Mouse (Mus musculus): Measurements from ENCODE around the gene Grin2d.

Gene Grin2d

GRCm38 (mm10) chr7:45848447-45849027 is 29.6 kb downstream of the Grin2d start:
- no peaks in the 10 kb centered on the region for H3K36me3 ChIP-seq (ENCODE audit: control insufficient read depth, insufficient read depth, low read length, poor library complexity, severe bottlenecking)
- H3K27me3 ChIP-seq (ENCODE audit: control insufficient read depth, insufficient read depth, low read length, poor library complexity, severe bottlenecking), result no peaks in the 10 kb centered on the region
- DNase-seq (ENCODE audit: low read depth, low spot score), result no peak

GRCm38 (mm10) chr7:45842950-45843744 is 35.0 kb downstream of the Grin2d start:
- no peak for DNase-seq (ENCODE audit: low read depth, low spot score)
- H3K36me3 ChIP-seq (ENCODE audit: control insufficient read depth, insufficient read depth, low read length, poor library complexity, severe bottlenecking), result no peaks in the 10 kb centered on the region

GRCm38 (mm10) chr7:45833924-45834323 is 44.3 kb downstream of the Grin2d start:
- no peaks in the 10 kb centered on the region for H3K36me3 ChIP-seq (ENCODE audit: control insufficient read depth, insufficient read depth, low read length, poor library complexity, severe bottlenecking)
- no peak for DNase-seq (ENCODE audit: low read depth, low spot score)
- H3K27me3 ChIP-seq (ENCODE audit: control insufficient read depth, insufficient read depth, low read length, poor library complexity, severe bottlenecking), result no peaks in the 10 kb centered on the region

More at GRCm38 (mm10) chr7:45842950-45843744, 35.0 kb downstream of the Grin2d start:
- no peaks in the 10 kb centered on the region for H3K27me3 ChIP-seq (ENCODE audit: control insufficient read depth, insufficient read depth, low read length, poor library complexity, severe bottlenecking)

DNA sequence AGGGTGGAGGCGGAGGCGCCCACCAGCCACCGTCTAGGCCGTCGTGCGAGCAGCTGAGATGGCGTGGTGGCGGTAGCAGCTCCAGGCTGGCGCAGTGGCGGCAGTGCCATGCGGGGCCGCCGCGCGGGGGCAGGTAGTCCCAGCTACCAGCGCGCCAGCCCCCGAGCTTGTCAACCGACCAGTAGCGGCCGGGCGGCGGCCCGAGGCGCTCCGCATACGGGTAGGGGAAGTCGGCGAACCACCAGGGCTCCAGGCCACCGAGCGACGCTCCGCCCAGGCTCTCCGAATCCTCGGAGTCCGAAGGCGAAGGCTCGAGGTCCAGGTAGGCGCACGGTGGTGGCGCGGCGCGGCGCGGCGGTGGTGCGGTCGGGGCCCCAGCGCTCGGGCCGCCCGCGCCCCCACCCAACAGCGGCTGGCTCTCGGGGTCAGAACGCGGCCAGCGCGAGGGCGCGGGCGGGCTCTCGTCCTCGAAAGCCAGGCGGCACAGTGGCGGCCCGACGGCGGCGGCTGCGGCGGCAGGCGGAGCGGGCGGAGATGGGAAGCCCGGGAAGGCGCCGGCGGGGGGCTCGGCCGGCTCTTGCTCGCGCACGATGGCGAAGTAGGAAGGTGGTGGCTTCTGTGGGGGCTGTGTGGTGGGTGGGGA is 44.9 kb downstream of the Grin2d start:
- peak; percentile 37 for DNase-seq (ENCODE audit: low read depth, low spot score)
- Histone ChIP-seq H3K27me3 (ENCODE audit: control insufficient read depth, insufficient read depth, low read length, poor library complexity, severe bottlenecking) (no peaks in the 10 kb centered on the region), H3K36me3 (ENCODE audit: control insufficient read depth, insufficient read depth, low read length, poor library complexity, severe bottlenecking) (no peaks in the 10 kb centered on the region)

- H3K36me3 ChIP-seq (ENCODE audit: control insufficient read depth, insufficient read depth, low read length, poor library complexity, severe bottlenecking), result no peaks in the 10 kb centered on the region
- DNase-seq (ENCODE audit: low read depth, low spot score), result no peak
- no peaks in the 10 kb centered on the region for H3K27me3 ChIP-seq (ENCODE audit: control insufficient read depth, insufficient read depth, low read length, poor library complexity, severe bottlenecking)
Measured at GRCm38 (mm10) chr7:45832428-45832827, 45.8 kb downstream of the Grin2d start.

DNA sequence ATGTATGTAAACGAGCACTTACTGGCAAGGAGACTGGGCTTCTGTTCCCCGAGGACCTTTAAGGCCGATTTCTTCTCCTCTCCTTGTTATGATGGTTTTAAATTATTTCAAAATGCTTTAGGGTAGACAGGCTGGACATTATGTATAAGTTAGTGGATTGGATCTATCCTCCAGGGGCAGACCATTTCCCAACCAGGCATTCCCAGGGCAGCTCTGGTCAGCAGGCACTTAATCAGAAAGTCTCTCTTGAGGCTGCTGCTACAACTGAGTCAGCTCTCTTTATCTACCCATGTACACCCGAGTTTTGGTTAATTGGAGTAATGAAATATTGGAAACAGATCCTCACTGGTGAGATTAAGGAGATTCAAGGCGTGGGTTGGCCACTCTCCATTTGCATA is 47.1 kb downstream of the Grin2d start:
- Histone ChIP-seq H3K27me3 (ENCODE audit: control insufficient read depth, insufficient read depth, low read length, poor library complexity, severe bottlenecking) (no peaks in the 10 kb centered on the region), H3K36me3 (ENCODE audit: control insufficient read depth, insufficient read depth, low read length, poor library complexity, severe bottlenecking) (no peaks in the 10 kb centered on the region; the same call in 1 of the 2 replicates)
- DNase-seq (ENCODE audit: low read depth, low spot score), result no peak

DNA sequence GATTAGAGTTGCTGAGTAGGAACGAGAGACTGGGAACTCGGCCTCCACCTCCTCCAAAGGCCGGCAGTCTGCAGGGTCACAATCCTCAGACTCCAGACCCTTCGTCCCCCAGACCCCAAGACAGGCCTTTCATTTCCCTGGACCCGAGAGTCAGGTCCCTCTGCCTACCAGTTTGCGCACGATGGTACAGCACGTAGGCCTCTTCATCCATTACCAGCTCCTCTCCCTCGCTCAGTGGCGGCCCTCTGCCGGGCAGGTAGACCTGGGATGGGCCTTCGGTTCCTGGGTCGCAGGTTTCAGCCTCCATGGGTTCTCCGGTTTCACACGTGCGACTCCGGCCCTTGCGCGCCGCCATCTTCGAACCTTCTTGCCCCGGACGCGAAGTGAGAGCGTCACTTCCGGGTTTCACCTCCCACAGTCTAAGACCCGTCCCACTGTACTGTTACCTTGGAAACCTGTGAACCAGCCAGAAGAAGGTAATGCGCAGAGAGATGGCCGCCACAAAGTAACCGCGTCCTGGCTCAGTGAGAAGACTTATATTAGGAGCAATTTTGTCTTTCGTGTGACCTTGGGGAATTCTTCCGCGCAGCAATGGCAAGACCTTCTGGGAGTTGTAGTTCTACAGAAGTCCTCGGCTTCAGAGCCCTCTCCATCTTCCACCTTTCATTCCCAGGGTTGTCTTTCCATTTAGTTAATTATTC is 47.6 kb downstream of the Grin2d start, which contains the start of gene Grwd1:
Grwd1 (minus strand) TSS at position 518 of the 701 bp plus-strand sequence.
- DNase-seq (ENCODE audit: low read depth, low spot score), result peak; percentile 94

GRCm38 (mm10) chr7:45826631-45827030 is 51.5 kb downstream of the Grin2d start:
- Histone ChIP-seq H3K36me3 (ENCODE audit: control insufficient read depth, insufficient read depth, low read length, poor library complexity, severe bottlenecking) (peaks cover 4% of the 10 kb centered on the region), H3K27me3 (ENCODE audit: control insufficient read depth, insufficient read depth, low read length, poor library complexity, severe bottlenecking) (no peaks in the 10 kb centered on the region)
- DNase-seq (ENCODE audit: low read depth, low spot score), result no peak

More for the DNA sequence above, 47.6 kb downstream of the Grin2d start, which contains the start of gene Grwd1:
- no peaks in the 10 kb centered on the region; the same call in 1 of the 2 replicates for H3K36me3 ChIP-seq (ENCODE audit: control insufficient read depth, insufficient read depth, low read length, poor library complexity, severe bottlenecking)
- H3K27me3 ChIP-seq (ENCODE audit: control insufficient read depth, insufficient read depth, low read length, poor library complexity, severe bottlenecking), result no peaks in the 10 kb centered on the region

- H3K36me3 ChIP-seq (ENCODE audit: control insufficient read depth, insufficient read depth, low read length, poor library complexity, severe bottlenecking), result peaks cover 4% of the 10 kb centered on the region
- no peaks in the 10 kb centered on the region for H3K27me3 ChIP-seq (ENCODE audit: control insufficient read depth, insufficient read depth, low read length, poor library complexity, severe bottlenecking)
- no peak for DNase-seq (ENCODE audit: low read depth, low spot score)
Measured at GRCm38 (mm10) chr7:45824598-45824997, 53.6 kb downstream of the Grin2d start, which contains the start of gene Kcnj14. Gene Kcnj14, minus strand, starts transcription at chr7:45824782.

- Histone ChIP-seq H3K27me3 (ENCODE audit: control insufficient read depth, insufficient read depth, low read length, poor library complexity, severe bottlenecking) (no peaks in the 10 kb centered on the region), H3K36me3 (ENCODE audit: control insufficient read depth, insufficient read depth, low read length, poor library complexity, severe bottlenecking) (peaks cover 4% of the 10 kb centered on the region)
- no peak for DNase-seq (ENCODE audit: low read depth, low spot score)
Measured at GRCm38 (mm10) chr7:45820913-45821312, 57.3 kb downstream of the Grin2d start.

DNA sequence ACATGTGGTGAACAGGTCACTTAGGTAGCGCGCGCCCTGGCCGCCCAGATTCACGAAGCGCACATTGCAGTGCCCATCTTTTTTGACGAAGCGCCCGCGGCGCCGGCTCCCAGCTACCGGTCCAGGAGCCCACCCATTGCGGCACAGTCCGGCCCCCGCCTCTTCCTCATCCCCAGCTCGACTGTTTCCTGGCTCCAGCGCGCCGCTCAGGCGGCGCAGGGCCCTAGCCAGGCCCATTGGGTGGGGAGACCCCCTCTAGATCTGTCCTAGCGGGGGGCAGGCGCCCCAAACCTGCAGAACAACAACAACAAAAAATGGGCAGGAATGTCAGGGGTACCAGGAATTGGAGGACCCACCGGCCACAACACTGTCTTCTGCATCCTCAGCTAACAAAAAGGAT is 58.3 kb downstream of the Grin2d start:
- H3K36me3 ChIP-seq (ENCODE audit: control insufficient read depth, insufficient read depth, low read length, poor library complexity, severe bottlenecking), result no peaks in the 10 kb centered on the region; the same call in 1 of the 2 replicates
- DNase-seq (ENCODE audit: low read depth, low spot score), result no peak
- no peaks in the 10 kb centered on the region for H3K27me3 ChIP-seq (ENCODE audit: control insufficient read depth, insufficient read depth, low read length, poor library complexity, severe bottlenecking)

- H3K27me3 ChIP-seq (ENCODE audit: control insufficient read depth, insufficient read depth, low read length, poor library complexity, severe bottlenecking), result no peaks in the 10 kb centered on the region
- no peak for DNase-seq (ENCODE audit: low read depth, low spot score)
Measured at GRCm38 (mm10) chr7:45815984-45816351, 62.2 kb downstream of the Grin2d start.

GRCm38 (mm10) chr7:45815323-45815983 is 62.7 kb downstream of the Grin2d start:
- no peak for DNase-seq (ENCODE audit: low read depth, low spot score)
- no peaks in the 10 kb centered on the region for H3K27me3 ChIP-seq (ENCODE audit: control insufficient read depth, insufficient read depth, low read length, poor library complexity, severe bottlenecking)
- no peaks in the 10 kb centered on the region; the same call in 1 of the 2 replicates for H3K36me3 ChIP-seq (ENCODE audit: control insufficient read depth, insufficient read depth, low read length, poor library complexity, severe bottlenecking)

More at GRCm38 (mm10) chr7:45815984-45816351, 62.2 kb downstream of the Grin2d start:
- H3K36me3 ChIP-seq (ENCODE audit: control insufficient read depth, insufficient read depth, low read length, poor library complexity, severe bottlenecking), result no peaks in the 10 kb centered on the region; the same call in 1 of the 2 replicates

DNA sequence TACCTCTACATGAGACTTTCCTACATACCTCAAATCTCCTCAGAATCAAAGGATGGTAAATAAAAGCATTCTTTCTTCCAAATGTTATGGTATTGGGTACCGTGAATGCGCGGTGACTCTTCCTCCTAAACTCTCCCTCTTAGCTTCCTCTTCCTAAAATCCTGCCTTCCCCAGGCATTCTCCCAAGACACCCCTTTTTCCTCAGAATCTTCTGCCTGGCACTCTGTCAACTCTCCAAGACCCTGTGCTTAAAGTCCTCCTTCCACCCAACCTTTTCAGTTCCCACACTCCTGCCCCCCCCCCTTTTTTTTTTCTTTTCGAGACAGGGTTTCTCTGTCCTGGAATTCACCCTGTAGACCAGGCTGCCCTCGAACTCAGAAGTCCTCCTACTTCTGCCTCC is 63.3 kb downstream of the Grin2d start:
- no peaks in the 10 kb centered on the region for H3K27me3 ChIP-seq (ENCODE audit: control insufficient read depth, insufficient read depth, low read length, poor library complexity, severe bottlenecking)
- DNase-seq (ENCODE audit: low read depth, low spot score), result no peak
- H3K36me3 ChIP-seq (ENCODE audit: control insufficient read depth, insufficient read depth, low read length, poor library complexity, severe bottlenecking), result peaks cover 5% of the 10 kb centered on the region

Data from splenic B cell, adult 2 months (primary cell).